Mouse (Mus musculus) ES-Bruce4 (cell line): ENCODE data around the gene Trappc4. TPM values are rescaled to one million over a fixed set of nuclear protein-coding genes. Genes with fewer than 3 reads are reported as not detected.
"Not testable (repeated sequence)": the region's sequence is repeated elsewhere in the genome, so short reads cannot be mapped to it uniquely, and the experiment has no call there.

Experiments used
- H3K27ac ChIP-seq: 2 replicates; pipeline ENCODE4 v1.5.1; 2012; ENCODE audit warnings: low read length, inconsistent platforms; ENCODE audit not compliant: insufficient read depth
- H3K27me3 ChIP-seq: 2 replicates; pipeline ENCODE4 v1.6.1; 2012; ENCODE audit warnings: mild to moderate bottlenecking, low read length, inconsistent platforms; ENCODE audit not compliant: control insufficient read depth, poor library complexity, insufficient read depth, severe bottlenecking
- H3K36me3 ChIP-seq: 2 replicates; pipeline ENCODE4 v1.6.1; 2012; ENCODE audit warnings: inconsistent platforms, mild to moderate bottlenecking, low read length, moderate library complexity; ENCODE audit not compliant: control insufficient read depth, poor library complexity, insufficient read depth, severe bottlenecking
- H3K4me1 ChIP-seq: one replicate; pipeline ENCODE4 v1.8.1; 2011; ENCODE audit warnings: low read length; ENCODE audit not compliant: control insufficient read depth, insufficient read depth
- H3K4me3 ChIP-seq: 2 replicates; pipeline ENCODE4 v1.5.1; 2011; ENCODE audit warnings: low read depth, mild to moderate bottlenecking, low read length
- H3K9ac ChIP-seq: 2 replicates; pipeline ENCODE4 v1.6.1; 2012; ENCODE audit warnings: low read depth, mild to moderate bottlenecking, inconsistent platforms; ENCODE audit not compliant: poor library complexity, severe bottlenecking
- H3K9me3 ChIP-seq: replicated peaks from 2 replicates; pipeline ENCODE4 v1.6.1; 2012; ENCODE audit warnings: mild to moderate bottlenecking, low read length, inconsistent platforms; ENCODE audit not compliant: control insufficient read depth, poor library complexity, insufficient read depth, severe bottlenecking
- CTCF ChIP-seq: IDR thresholded peaks from one replicate; pipeline ENCODE4 v1.8.1; 2011; ENCODE audit warnings: low read depth, low read length
- EP300 ChIP-seq: IDR thresholded peaks from 2 replicates; pipeline ENCODE4 v1.6.1; 2011; ENCODE audit warnings: low read depth, low read length; ENCODE audit not compliant: insufficient read depth
- POLR2A ChIP-seq: IDR thresholded peaks from one replicate; pipeline ENCODE4 v1.8.1; 2011; ENCODE audit warnings: low read length; ENCODE audit not compliant: insufficient read depth
- polyA plus RNA-seq: library from polyadenylated mRNA; stranded (reverse); fragments of >200 nt; gene quantifications from 2 replicates; pipeline ENCODE4 v1.2.4, GENCODE M21; 2011; ENCODE audit warnings: low read depth; ENCODE audit not compliant: missing spikeins, insufficient read depth, insufficient read length

The Trappc4 gene
- polyA plus RNA-seq, 1 experiment: 83.0 TPM

DNA sequence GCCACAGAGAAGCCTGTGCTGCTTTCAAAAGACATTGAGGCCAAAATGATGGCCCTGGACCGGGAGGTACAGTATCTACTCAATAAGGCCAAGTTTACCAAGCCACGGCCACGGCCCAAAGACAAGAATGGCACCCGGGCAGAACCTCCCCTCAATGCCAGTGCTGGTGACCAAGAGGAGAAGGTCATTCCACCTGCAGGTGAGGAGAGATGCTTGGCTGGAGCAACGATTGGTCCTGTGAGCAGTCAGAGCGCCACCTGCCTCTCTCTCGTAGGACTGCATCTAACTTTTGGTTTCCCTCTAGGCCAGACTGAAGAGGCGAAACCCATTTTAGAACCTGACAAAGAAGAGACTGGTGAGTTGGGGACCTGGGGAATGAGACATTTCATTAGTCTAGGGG is 18.1 kb downstream of the Trappc4 start:
- Histone ChIP-seq H3K27ac (no peak overlapping the region), H3K4me3 (no peak overlapping the region), H3K27me3 (no peaks in the 10 kb centered on the region), H3K9me3 (no peaks in the 10 kb centered on the region), H3K9ac (no peak overlapping the region), H3K36me3 (peaks cover 63% of the 10 kb centered on the region), H3K4me1 (no peaks in the 10 kb centered on the region)
- TF ChIP-seq POLR2A: no peak
- TF ChIP-seq CTCF: peak; percentile 89

DNA sequence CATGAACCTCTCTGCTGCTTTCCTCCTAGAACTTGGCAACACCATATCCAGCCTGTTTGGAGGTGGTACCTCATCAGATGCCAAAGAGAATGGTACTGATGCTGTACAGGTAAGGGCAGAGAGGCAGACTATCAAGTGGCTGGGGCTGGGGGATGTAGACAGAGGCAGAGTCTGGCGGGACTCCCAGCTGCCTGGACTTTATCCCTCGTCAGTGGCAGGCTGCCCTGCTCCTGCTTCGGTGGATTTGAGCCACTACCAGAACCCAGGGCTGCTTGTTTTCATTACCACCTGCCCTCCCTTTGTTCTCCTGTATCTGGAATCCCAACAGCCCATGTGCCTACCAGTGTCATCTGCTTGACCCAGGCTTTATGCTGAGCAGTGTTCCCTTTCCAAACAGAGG is 20.2 kb downstream of the Trappc4 start:
- Histone ChIP-seq H3K27ac (no peak overlapping the region), H3K4me3 (no peak overlapping the region), H3K4me1 (no peaks in the 10 kb centered on the region), H3K27me3 (no peaks in the 10 kb centered on the region), H3K36me3 (peaks cover 79% of the 10 kb centered on the region), H3K9me3 (no peaks in the 10 kb centered on the region), H3K9ac (no peak overlapping the region)
- TF ChIP-seq POLR2A (no peak), EP300 (no peak), CTCF (no peak)

DNA sequence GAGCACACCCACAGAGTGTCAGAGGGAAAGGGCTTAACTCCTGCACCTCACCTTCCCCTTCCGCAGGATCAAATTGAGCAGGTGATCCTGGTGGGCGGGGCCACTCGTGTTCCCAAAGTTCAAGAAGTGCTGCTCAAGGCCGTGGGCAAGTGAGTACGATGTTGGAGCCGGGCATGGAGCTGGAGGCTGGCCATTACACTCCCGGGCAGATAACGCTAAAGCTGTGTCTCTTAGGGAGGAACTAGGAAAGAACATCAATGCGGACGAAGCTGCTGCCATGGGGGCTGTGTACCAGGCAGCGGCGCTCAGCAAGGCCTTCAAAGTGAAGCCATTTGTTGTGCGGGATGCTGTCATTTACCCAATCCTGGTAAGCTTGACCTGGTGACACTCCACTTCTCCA is 22.8 kb downstream of the Trappc4 start:
- no peak overlapping the region for H3K27ac ChIP-seq
- no peak overlapping the region for H3K4me3 ChIP-seq
- peaks cover 2% of the 10 kb centered on the region for H3K4me1 ChIP-seq
- no peaks in the 10 kb centered on the region for H3K27me3 ChIP-seq
- peaks cover 74% of the 10 kb centered on the region for H3K36me3 ChIP-seq
- no peaks in the 10 kb centered on the region for H3K9me3 ChIP-seq
- H3K9ac ChIP-seq: no peak overlapping the region
- TF ChIP-seq CTCF (no peak), POLR2A (no peak), EP300 (no peak)

DNA sequence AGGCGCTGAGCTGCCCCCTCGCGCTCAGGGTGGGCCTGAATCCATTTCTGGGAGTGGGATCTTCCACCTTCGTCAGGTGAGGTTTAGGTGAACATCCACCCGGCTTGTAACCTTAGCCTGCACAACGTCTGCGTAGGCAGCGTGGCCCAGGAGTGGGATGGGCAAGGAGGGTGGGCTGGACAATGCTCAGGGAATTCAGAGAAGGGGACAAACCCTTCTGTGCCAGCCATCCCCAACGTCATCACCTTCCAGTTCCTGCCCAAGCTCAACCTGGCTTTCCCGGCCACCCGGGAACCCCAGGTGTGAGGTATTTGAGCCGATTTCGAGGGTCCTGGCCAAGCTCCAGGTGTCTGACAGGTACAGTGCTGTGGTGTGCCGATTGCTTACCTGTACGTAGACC is 27.5 kb downstream of the Trappc4 start:
- Histone ChIP-seq H3K4me1 (peaks cover 2% of the 10 kb centered on the region), H3K9ac (peak overlapping the region; percentile 77), H3K36me3 (peaks cover 29% of the 10 kb centered on the region), H3K9me3 (peaks cover 5% of the 10 kb centered on the region), H3K27me3 (no peaks in the 10 kb centered on the region), H3K4me3 (peak overlapping the region; percentile 76), H3K27ac (no peak overlapping the region)
- TF ChIP-seq POLR2A: no peak
- no peak for TF ChIP-seq CTCF
- TF ChIP-seq EP300: no peak

DNA sequence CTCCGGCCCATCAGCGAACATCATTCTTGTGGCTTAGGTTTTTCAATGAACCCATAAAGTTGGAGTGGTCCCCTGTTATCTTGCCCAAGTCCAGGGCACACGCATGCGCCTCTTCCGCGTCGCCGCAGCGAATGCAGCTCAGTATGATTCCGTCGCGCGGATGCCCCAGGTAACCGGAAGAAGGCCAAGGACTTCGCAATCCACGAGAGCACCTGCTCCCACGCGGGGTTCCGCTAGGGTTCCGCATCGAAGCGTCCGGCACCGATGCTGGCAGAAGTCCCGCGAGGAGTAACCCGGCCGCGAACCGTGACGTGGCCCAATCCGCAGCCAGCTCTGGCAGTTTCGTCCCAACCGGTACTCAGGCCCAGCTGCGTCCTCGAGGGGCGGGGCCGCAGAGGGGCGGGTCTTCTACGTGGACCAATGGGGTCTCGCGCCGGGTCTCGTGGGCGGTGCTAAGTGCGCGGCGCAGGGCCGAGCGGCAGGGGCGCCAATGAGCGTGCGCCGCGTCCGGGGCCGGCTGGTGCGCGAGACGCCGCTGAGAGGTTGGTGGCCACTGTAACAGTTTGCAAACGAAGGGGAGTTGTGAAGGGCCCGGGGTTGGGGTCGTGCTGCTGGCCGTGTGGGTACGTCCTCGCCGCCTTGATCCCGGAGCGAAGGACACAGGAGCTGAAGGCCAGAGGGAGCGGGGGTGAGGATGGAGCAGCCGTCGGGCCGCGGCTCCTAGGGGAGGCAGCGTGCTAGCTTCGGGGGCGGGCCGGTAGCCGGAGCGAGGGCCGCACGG is 28.2 kb downstream of the Trappc4 start, which contains the start of gene Hyou1:
Gene Hyou1, plus strand, starts transcription at position 437 of the 781 bp plus-strand sequence.
- Histone ChIP-seq H3K27me3 (no peaks in the 10 kb centered on the region), H3K36me3 (peaks cover 27% of the 10 kb centered on the region), H3K9ac (peak within 1 kb of the TSS; percentile 92), H3K4me1 (peaks cover 2% of the 10 kb centered on the region), H3K4me3 (peak within 1 kb of the TSS; percentile 92), H3K27ac (peak within 1 kb of the TSS; percentile 79), H3K9me3 (peaks cover 5% of the 10 kb centered on the region)
- no peak for TF ChIP-seq CTCF
- 0 out of 2 replicates have a peak, but pooled peaks have one; percentile 40 for TF ChIP-seq EP300
- TF ChIP-seq POLR2A: peak; percentile 79

DNA sequence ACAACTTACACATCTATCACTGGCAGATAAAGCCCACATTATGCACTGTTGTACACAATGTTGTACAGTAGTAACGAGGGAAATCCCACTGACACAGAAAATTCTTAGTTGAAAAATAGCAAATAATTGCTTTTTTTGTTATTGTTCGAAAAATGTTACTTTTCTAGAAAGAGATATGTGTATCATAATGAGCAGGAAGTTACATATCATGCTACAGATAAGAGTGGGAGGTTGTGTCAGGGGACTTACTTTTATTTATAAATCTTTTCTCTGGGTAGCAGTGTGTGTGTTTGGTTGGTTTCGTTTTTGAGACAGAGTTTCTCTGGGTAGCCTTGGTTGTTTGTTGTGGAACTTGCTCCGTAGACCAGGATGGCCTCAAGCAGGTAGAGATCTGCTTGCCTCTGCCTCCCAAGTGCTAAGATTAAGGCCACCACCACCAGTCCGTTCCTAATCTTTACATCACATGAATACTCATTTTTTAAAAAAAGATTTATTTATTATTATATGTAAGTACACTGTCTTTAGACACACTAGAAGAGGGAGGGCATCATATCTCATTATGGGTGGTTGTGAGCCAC is 29.2 kb downstream of the Trappc4 start:
- Histone ChIP-seq H3K27ac (no peak overlapping the region), H3K9me3 (peaks cover 5% of the 10 kb centered on the region), H3K4me1 (peaks cover 2% of the 10 kb centered on the region), H3K4me3 (peak overlapping the region; percentile 92), H3K36me3 (peaks cover 21% of the 10 kb centered on the region), H3K27me3 (no peaks in the 10 kb centered on the region), H3K9ac (peak overlapping the region; percentile 92)
- TF ChIP-seq POLR2A: no peak
- TF ChIP-seq EP300: no peak
- no peak for TF ChIP-seq CTCF

GRCm38 (mm10) chr9:44377335-44377734 is 30.1 kb downstream of the Trappc4 start:
- H3K27me3 ChIP-seq, H3K9me3 ChIP-seq, H3K4me1 ChIP-seq, H3K4me3 ChIP-seq, H3K27ac ChIP-seq, H3K9ac ChIP-seq: not testable (repeated sequence)
- H3K36me3 ChIP-seq: peaks cover 12% of the 10 kb centered on the region
